9 mouse cellular contexts compared by ENCODE assay signal in genomic region chr2:29819363-29819762, GRCm38 (mm10). TPM values are rescaled to one million over a fixed set of nuclear protein-coding genes. Genes with fewer than 3 reads are reported as not detected.
DNase-seq lines count a peak whose midpoint lies in the region; ATAC-seq lines count a peak whose summit lies in the region.
"Had no signal": no experiment of that assay in that cellular context is flagged by ENCODE, and none has a peak within 500 bp of the region (broad histone marks: within the 10 kb centered on the region; RNA-seq: fewer than 3 reads in every experiment).

No protein-coding gene starts in this region.

- H3K36me3 ChIP-seq in heart, embryonic 13.5 days: peaks cover 26% of the 10 kb centered on the region
- peaks cover 2% of the 10 kb centered on the region; the same call in 1 of the 2 replicates for H3K36me3 ChIP-seq in embryonic facial prominence, embryonic 11.5 days (replicated peaks; ENCODE audit: control insufficient read depth, insufficient read depth, low read depth, low read length)
- H3K36me3 ChIP-seq in hindbrain, embryonic 15.5 days: peaks cover 25% of the 10 kb centered on the region
- H3K36me3 ChIP-seq in midbrain, embryonic 12.5 days: peaks cover 26% of the 10 kb centered on the region

- peak overlapping the region; percentile 76 for H3K4me2 ChIP-seq in heart, embryonic 13.5 days
- H3K4me2 ChIP-seq in embryonic facial prominence, embryonic 11.5 days (ENCODE audit: low read depth, low read length): no peak overlapping the region
- H3K4me2 ChIP-seq in hindbrain, embryonic 15.5 days: peak overlapping the region; percentile 84
- H3K4me2 ChIP-seq in midbrain, embryonic 12.5 days (replicated peaks): no peak overlapping the region

- no peak for DNase-seq in heart, adult 8-10 months (ENCODE audit: low spot score)
- no peak for DNase-seq in embryonic facial prominence, embryonic 11.5 days (ENCODE audit: low spot score)
- no peak for DNase-seq in yolk sac, embryonic 10.5 days (ENCODE audit: low spot score)
- DNase-seq in testis, postnatal 14 days (ENCODE audit: low spot score): no peak
- DNase-seq in gastrocnemius, postnatal 10 days: no peak
- DNase-seq: thymus, postnatal 14 days had no signal

- no peak for ATAC-seq in heart, embryonic 13.5 days (ENCODE audit: extremely low read depth, insufficient number of reproducible peaks, low FRiP score, low TSS enrichment)
- no peak for ATAC-seq in embryonic facial prominence, embryonic 11.5 days (replicated peaks; ENCODE audit: insufficient number of reproducible peaks, low FRiP score, low TSS enrichment, low read depth)
- no peak for ATAC-seq in hindbrain, embryonic 15.5 days (ENCODE audit: low FRiP score, low read depth)
- ATAC-seq in midbrain, embryonic 12.5 days (ENCODE audit: low FRiP score, low read depth): no peak

- no peaks in the 10 kb centered on the region for H3K27me3 ChIP-seq in heart, embryonic 13.5 days (replicated peaks)
- no peaks in the 10 kb centered on the region for H3K27me3 ChIP-seq in embryonic facial prominence, embryonic 11.5 days (ENCODE audit: control insufficient read depth, insufficient read depth, low read length)
- no peaks in the 10 kb centered on the region for H3K27me3 ChIP-seq in hindbrain, embryonic 15.5 days
- H3K27me3 ChIP-seq in midbrain, embryonic 12.5 days: no peaks in the 10 kb centered on the region

- H3K4me3 ChIP-seq in heart, embryonic 13.5 days: peak overlapping the region; percentile 54; the same call in 1 of the 2 replicates
- no peak overlapping the region; the same call in 1 of the 2 replicates for H3K4me3 ChIP-seq in embryonic facial prominence, embryonic 11.5 days (ENCODE audit: low read depth, low read length)
- peak overlapping the region; percentile 47 for H3K4me3 ChIP-seq in hindbrain, embryonic 15.5 days
- H3K4me3 ChIP-seq in midbrain, embryonic 12.5 days: no peak overlapping the region

- no peak overlapping the region for H3K9ac ChIP-seq in heart, embryonic 13.5 days
- no peak overlapping the region for H3K9ac ChIP-seq in embryonic facial prominence, embryonic 11.5 days (replicated peaks; ENCODE audit: low read length)
- H3K9ac ChIP-seq in hindbrain, embryonic 15.5 days: peak overlapping the region; percentile 59; the same call in 1 of the 2 replicates
- H3K9ac ChIP-seq in midbrain, embryonic 12.5 days (replicated peaks): no peak overlapping the region

- no peaks in the 10 kb centered on the region for H3K9me3 ChIP-seq in heart, embryonic 13.5 days
- H3K9me3 ChIP-seq in embryonic facial prominence, embryonic 11.5 days (replicated peaks; ENCODE audit: control insufficient read depth, low read length): no peaks in the 10 kb centered on the region
- H3K9me3 ChIP-seq in hindbrain, embryonic 15.5 days: no peaks in the 10 kb centered on the region
- H3K9me3 ChIP-seq in midbrain, embryonic 12.5 days: no peaks in the 10 kb centered on the region

- no peak overlapping the region; the same call in 1 of the 2 replicates for H3K27ac ChIP-seq in heart, embryonic 13.5 days (replicated peaks)
- H3K27ac ChIP-seq in embryonic facial prominence, embryonic 11.5 days (replicated peaks; ENCODE audit: low read depth, low read length): 0 out of 2 replicates have a peak overlapping the region, but pooled peaks have one; percentile 14
- H3K27ac ChIP-seq in hindbrain, embryonic 15.5 days (replicated peaks): peak overlapping the region; percentile 96
- peak overlapping the region; percentile 94 for H3K27ac ChIP-seq in midbrain, embryonic 12.5 days (replicated peaks)

- 22% methylated on average over 2 of the region's 2 CpGs for WGBS in heart, embryonic 13.5 days
- WGBS in embryonic facial prominence, embryonic 11.5 days: 11% methylated on average over 2 of the region's 2 CpGs
- WGBS in hindbrain, embryonic 15.5 days: 3% methylated on average over 2 of the region's 2 CpGs
- WGBS in midbrain, embryonic 12.5 days: 9% methylated on average over 2 of the region's 2 CpGs

- peaks cover 18% of the 10 kb centered on the region for H3K4me1 ChIP-seq in heart, embryonic 13.5 days
- H3K4me1 ChIP-seq in embryonic facial prominence, embryonic 11.5 days (ENCODE audit: control insufficient read depth, insufficient read depth, low read length): no peaks in the 10 kb centered on the region
- peaks cover 24% of the 10 kb centered on the region for H3K4me1 ChIP-seq in hindbrain, embryonic 15.5 days (replicated peaks)
- peaks cover 24% of the 10 kb centered on the region for H3K4me1 ChIP-seq in midbrain, embryonic 12.5 days

RNA-seq across cellular contexts. Expression of gene Urm1, which starts 0.5 kb away (rescaled TPM):
- 15.7 and 17.1 TPM in 2 replicates for polyA plus RNA-seq in heart, embryonic 13.5 days (2015; fragmentation: Nextera tagmentation; extraction: Ambion mirVana)
- total RNA-seq in heart, adult 8-10 months (2022): 10 to 100 TPM; 33.2 to 37.6 (median 37.1) TPM
- 17.6 and 18.4 TPM in 2 replicates for polyA plus RNA-seq in embryonic facial prominence, embryonic 11.5 days (2014; fragmentation: Nextera tagmentation; extraction: Ambion mirVana)
- 25.8 and 27.8 TPM in 2 replicates for polyA plus RNA-seq in hindbrain, embryonic 15.5 days (2015; fragmentation: Nextera tagmentation; extraction: Ambion mirVana)
- 15.3 and 19.0 TPM in 2 replicates for polyA plus RNA-seq in midbrain, embryonic 12.5 days (2016; fragmentation: Nextera tagmentation; extraction: Ambion mirVana)
- 10 to 100 TPM; 25.4 to 28.6 TPM for total RNA-seq in gastrocnemius, postnatal 10 days (2021)

RNA-seq across cellular contexts. Expression of gene Slc27a4, which starts 16.9 kb away (rescaled TPM):
- 9.2 and 10.1 TPM in 2 replicates for polyA plus RNA-seq in heart, embryonic 13.5 days (2015; fragmentation: Nextera tagmentation; extraction: Ambion mirVana)
- 10 to 100 TPM; 13.4 to 18.7 (median 16.4) TPM for total RNA-seq in heart, adult 8-10 months (2022)
- 11.0 and 11.3 TPM in 2 replicates for polyA plus RNA-seq in embryonic facial prominence, embryonic 11.5 days (2014; fragmentation: Nextera tagmentation; extraction: Ambion mirVana)
- 47.2 and 50.0 TPM in 2 replicates for polyA plus RNA-seq in hindbrain, embryonic 15.5 days (2015; fragmentation: Nextera tagmentation; extraction: Ambion mirVana)
- 26.2 and 27.8 TPM in 2 replicates for polyA plus RNA-seq in midbrain, embryonic 12.5 days (2016; fragmentation: Nextera tagmentation; extraction: Ambion mirVana)
- 10 to 100 TPM; 10.6 to 11.2 TPM for total RNA-seq in gastrocnemius, postnatal 10 days (2021)

RNA-seq across cellular contexts. Expression of gene Trub2, which starts 31.1 kb away (rescaled TPM):
- 30.7 and 34.2 TPM in 2 replicates for polyA plus RNA-seq in heart, embryonic 13.5 days (2015; fragmentation: Nextera tagmentation; extraction: Ambion mirVana)
- 10 to 100 TPM; 38.6 to 47.6 (median 42.0) TPM for total RNA-seq in heart, adult 8-10 months (2022)
- 29.1 and 32.3 TPM in 2 replicates for polyA plus RNA-seq in embryonic facial prominence, embryonic 11.5 days (2014; fragmentation: Nextera tagmentation; extraction: Ambion mirVana)
- 32.0 and 32.1 TPM in 2 replicates for polyA plus RNA-seq in hindbrain, embryonic 15.5 days (2015; fragmentation: Nextera tagmentation; extraction: Ambion mirVana)
- polyA plus RNA-seq in midbrain, embryonic 12.5 days (2016; fragmentation: Nextera tagmentation; extraction: Ambion mirVana): 47.1 and 50.3 TPM in 2 replicates
- total RNA-seq in gastrocnemius, postnatal 10 days (2021): 10 to 100 TPM; 24.7 to 36.5 TPM

RNA-seq across cellular contexts. Expression of gene Coq4, which starts 32.1 kb away (rescaled TPM):
- polyA plus RNA-seq in heart, embryonic 13.5 days (2015; fragmentation: Nextera tagmentation; extraction: Ambion mirVana): 24.6 and 26.2 TPM in 2 replicates
- total RNA-seq in heart, adult 8-10 months (2022): 10 to 100 TPM; 18.7 to 26.4 (median 20.8) TPM
- polyA plus RNA-seq in embryonic facial prominence, embryonic 11.5 days (2014; fragmentation: Nextera tagmentation; extraction: Ambion mirVana): 34.6 and 39.2 TPM in 2 replicates
- polyA plus RNA-seq in hindbrain, embryonic 15.5 days (2015; fragmentation: Nextera tagmentation; extraction: Ambion mirVana): 38.2 and 45.7 TPM in 2 replicates
- polyA plus RNA-seq in midbrain, embryonic 12.5 days (2016; fragmentation: Nextera tagmentation; extraction: Ambion mirVana): 25.0 and 33.2 TPM in 2 replicates
- 1 to 10 TPM; 8.0 to 8.7 TPM for total RNA-seq in gastrocnemius, postnatal 10 days (2021)

RNA-seq across cellular contexts. Expression of gene Cercam, which starts 49.6 kb away (rescaled TPM):
- polyA plus RNA-seq in heart, embryonic 13.5 days (2015; fragmentation: Nextera tagmentation; extraction: Ambion mirVana): 19.6 and 21.5 TPM in 2 replicates
- 1 to 10 TPM; 2.7 to 3.6 (median 3.1) TPM for total RNA-seq in heart, adult 8-10 months (2022)
- polyA plus RNA-seq in embryonic facial prominence, embryonic 11.5 days (2014; fragmentation: Nextera tagmentation; extraction: Ambion mirVana): 6.1 and 7.5 TPM in 2 replicates
- 22.1 and 25.9 TPM in 2 replicates for polyA plus RNA-seq in hindbrain, embryonic 15.5 days (2015; fragmentation: Nextera tagmentation; extraction: Ambion mirVana)
- 22.3 and 22.6 TPM in 2 replicates for polyA plus RNA-seq in midbrain, embryonic 12.5 days (2016; fragmentation: Nextera tagmentation; extraction: Ambion mirVana)
- 10 to 100 TPM; 28.3 to 39.0 TPM for total RNA-seq in gastrocnemius, postnatal 10 days (2021)

Comparison
In these comparisons a context has a peak if more than half of its experiments do, and no peak if none do; other contexts are left out.
1. H3K4me2 ChIP-seq: peak in heart, embryonic 13.5 days (single experiment) and hindbrain, embryonic 15.5 days (single experiment); none in embryonic facial prominence, embryonic 11.5 days (single experiment) and midbrain, embryonic 12.5 days (single experiment).
2. H3K4me3 ChIP-seq: peak in heart, embryonic 13.5 days (single experiment) and hindbrain, embryonic 15.5 days (single experiment); none in embryonic facial prominence, embryonic 11.5 days (single experiment) and midbrain, embryonic 12.5 days (single experiment).